Mouse (Mus musculus) G1E-ER4 (cell line): ENCODE measurements around the gene Vmac. TPM values are rescaled to one million over a fixed set of nuclear protein-coding genes. Genes with fewer than 3 reads are reported as not detected.

Experiments used
- GATA1 ChIP-seq: IDR thresholded peaks from one replicate; pipeline ENCODE4 v1.8.0; 2012; ENCODE audit warnings: low read length, inconsistent platforms
- polyA plus RNA-seq: library from polyadenylated mRNA; stranded (reverse); fragments of >175 nt; gene quantifications from 2 replicates; pipeline ENCODE4 v1.2.3, GENCODE M21; 2012

The Vmac gene
- 10.6 and 12.7 TPM in 2 replicates for polyA plus RNA-seq

GRCm38 (mm10) chr17:56717363-56718058, at the start of gene Vmac, which contains the start of gene Ndufa11:
TSS of gene Vmac (minus strand) at chr17:56718022.
TSS of gene Ndufa11 (plus strand) at chr17:56717767.
- TF ChIP-seq GATA1: no peak

- no peak for TF ChIP-seq GATA1
These were observed 49.0 kb upstream of the Vmac start for GRCm38 (mm10) chr17:56766631-56767405.

- TF ChIP-seq GATA1: no peak
These were observed 47.6 kb upstream of the Vmac start for GRCm38 (mm10) chr17:56765431-56765830.

- no peak for TF ChIP-seq GATA1
These were observed 46.9 kb upstream of the Vmac start, which contains the start of gene Dus3l for GRCm38 (mm10) chr17:56764474-56765354. TSS of gene Dus3l (plus strand) at chr17:56764757.

GRCm38 (mm10) chr17:56763741-56764250, 46.0 kb upstream of the Vmac start:
- TF ChIP-seq GATA1: no peak

- no peak for TF ChIP-seq GATA1
These were observed 45.2 kb upstream of the Vmac start for GRCm38 (mm10) chr17:56762769-56763731.

- peak; percentile 59 for TF ChIP-seq GATA1
These were observed 44.2 kb upstream of the Vmac start for GRCm38 (mm10) chr17:56761991-56762410.

GRCm38 (mm10) chr17:56761077-56761476, 43.3 kb upstream of the Vmac start:
- TF ChIP-seq GATA1: no peak

- TF ChIP-seq GATA1: no peak
These were observed 41.4 kb upstream of the Vmac start for GRCm38 (mm10) chr17:56759261-56759660.

GRCm38 (mm10) chr17:56758132-56758531, 40.3 kb upstream of the Vmac start:
- no peak for TF ChIP-seq GATA1

- no peak for TF ChIP-seq GATA1
These were observed 39.7 kb upstream of the Vmac start, which contains the start of gene Nrtn for GRCm38 (mm10) chr17:56757416-56758123. TSS of gene Nrtn (minus strand) at chr17:56757530.

- no peak for TF ChIP-seq GATA1
These were observed 39.0 kb upstream of the Vmac start for GRCm38 (mm10) chr17:56756703-56757399.
